Mouse (Mus musculus): ENCODE measurements around the gene Kremen1. TPM values are rescaled to one million over a fixed set of nuclear protein-coding genes. Genes with fewer than 3 reads are reported as not detected.

Kremen1 gene
- total and polyA plus RNA-seq, 2 experiments from 2014 or later: 2.3 to 11.2 TPM

DNA sequence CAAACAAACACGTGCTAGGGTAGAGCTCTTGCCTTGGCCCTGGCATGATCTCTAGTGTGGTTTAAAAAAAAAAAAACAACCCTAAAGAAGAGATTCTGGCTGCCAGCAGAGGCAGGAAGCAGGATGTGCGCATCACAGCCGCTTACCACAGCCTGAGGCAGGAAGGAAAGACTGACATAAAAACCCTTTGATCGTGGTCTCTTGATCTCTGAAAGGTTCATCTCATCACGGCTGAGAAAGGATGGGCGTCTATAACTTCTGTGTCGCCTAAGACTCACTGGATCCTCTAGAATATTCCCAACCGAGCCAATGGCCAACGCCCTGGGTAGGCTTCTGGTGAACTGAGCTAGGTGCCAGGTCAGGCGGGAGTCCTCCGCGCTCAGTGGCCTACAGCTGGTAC, 84.2 kb downstream of the Kremen1 start:
- H3K27me3 ChIP-seq (ENCODE audit: insufficient read depth, low read length): no peaks in the 10 kb centered on the region
- WGBS: 78% methylated on average over 12 of the region's 12 CpGs
- ATAC-seq (ENCODE audit: low FRiP score): no peak

DNA sequence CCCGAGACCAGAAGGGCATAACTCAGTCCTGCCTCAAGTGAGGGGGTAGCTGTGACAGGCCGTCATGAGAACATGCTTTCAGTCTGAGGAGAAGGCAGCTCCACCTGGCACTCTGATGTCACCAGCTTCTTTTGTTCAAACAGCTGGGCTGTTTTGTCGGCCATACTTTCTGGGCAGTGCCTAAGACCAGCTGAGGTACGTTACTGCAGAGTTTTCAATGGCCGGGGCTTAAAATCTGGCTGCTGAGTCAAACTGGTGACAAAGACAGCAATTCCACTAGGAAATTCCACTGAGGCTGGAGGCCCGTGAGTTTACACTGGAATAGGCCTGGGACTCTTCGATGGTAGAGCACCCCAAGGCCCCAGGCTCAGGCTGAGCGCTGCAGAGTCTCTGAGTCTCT, 84.7 kb downstream of the Kremen1 start:
- ATAC-seq (ENCODE audit: low FRiP score): no peak
- 76% methylated on average over 8 of the region's 8 CpGs for WGBS

More for the DNA sequence above, 84.2 kb downstream of the Kremen1 start:
- Histone ChIP-seq H3K4me1 (ENCODE audit: insufficient read depth, low read length) (no peaks in the 10 kb centered on the region), H3K9me3 (ENCODE audit: low read length) (no peaks in the 10 kb centered on the region), H3K4me2 (ENCODE audit: low read depth, low read length, poor library complexity, severe bottlenecking) (no peak overlapping the region), H3K4me3 (ENCODE audit: low read depth, low read length) (no peak overlapping the region), H3K9ac (replicated peaks; ENCODE audit: low read length, poor library complexity, severe bottlenecking) (no peak overlapping the region), H3K27ac (ENCODE audit: low read depth, low read length) (no peak overlapping the region), H3K36me3 (ENCODE audit: insufficient read depth, low read length) (no peaks in the 10 kb centered on the region)
- TF ChIP-seq CTCF (IDR thresholded peaks at IDR 0.05): no peak
- DNase-seq (ENCODE audit: low spot score): no peak

GRCm38 (mm10) chr11:5175866-5176265, 85.5 kb downstream of the Kremen1 start:
- Histone ChIP-seq H3K27me3 (ENCODE audit: insufficient read depth, low read length) (no peaks in the 10 kb centered on the region), H3K4me2 (ENCODE audit: low read depth, low read length, poor library complexity, severe bottlenecking) (no peak overlapping the region), H3K27ac (ENCODE audit: low read depth, low read length) (no peak overlapping the region), H3K9ac (replicated peaks; ENCODE audit: low read length, poor library complexity, severe bottlenecking) (no peak overlapping the region), H3K9me3 (ENCODE audit: low read length) (no peaks in the 10 kb centered on the region), H3K4me1 (ENCODE audit: insufficient read depth, low read length) (no peaks in the 10 kb centered on the region), H3K4me3 (ENCODE audit: low read depth, low read length) (no peak overlapping the region), H3K36me3 (ENCODE audit: insufficient read depth, low read length) (no peaks in the 10 kb centered on the region)
- WGBS: 100% methylated on average over 2 of the region's 2 CpGs
- no peak for DNase-seq (ENCODE audit: low spot score)
- ATAC-seq (ENCODE audit: low FRiP score): no peak
- TF ChIP-seq CTCF (IDR thresholded peaks at IDR 0.05): no peak

More for the DNA sequence above, 84.7 kb downstream of the Kremen1 start:
- Histone ChIP-seq H3K9me3 (ENCODE audit: low read length) (no peaks in the 10 kb centered on the region), H3K27ac (ENCODE audit: low read depth, low read length) (no peak overlapping the region), H3K9ac (replicated peaks; ENCODE audit: low read length, poor library complexity, severe bottlenecking) (no peak overlapping the region), H3K4me3 (ENCODE audit: low read depth, low read length) (no peak overlapping the region), H3K4me2 (ENCODE audit: low read depth, low read length, poor library complexity, severe bottlenecking) (no peak overlapping the region), H3K4me1 (ENCODE audit: insufficient read depth, low read length) (no peaks in the 10 kb centered on the region), H3K36me3 (ENCODE audit: insufficient read depth, low read length) (no peaks in the 10 kb centered on the region), H3K27me3 (ENCODE audit: insufficient read depth, low read length) (no peaks in the 10 kb centered on the region)
- DNase-seq (ENCODE audit: low spot score): no peak
- no peak for TF ChIP-seq CTCF (IDR thresholded peaks at IDR 0.05)

DNA sequence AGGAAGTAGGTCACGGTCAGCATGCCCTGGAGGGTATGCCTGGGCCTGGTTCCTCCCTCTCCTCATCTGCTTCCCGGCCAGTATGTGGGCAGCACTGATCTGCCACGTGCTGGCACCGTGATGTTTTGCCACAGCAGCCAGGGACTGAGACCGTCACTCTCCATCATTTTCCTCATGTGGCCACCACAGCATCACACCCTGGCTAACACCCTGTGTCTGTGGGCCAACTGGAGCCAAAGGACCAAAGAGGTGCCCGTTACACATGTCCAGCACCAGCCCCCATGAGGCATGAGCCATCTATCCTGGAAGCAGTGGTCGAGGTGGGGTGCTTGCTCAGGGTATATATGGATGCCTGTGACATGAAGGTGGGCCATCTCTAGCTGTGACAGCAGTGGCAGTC, 86.2 kb downstream of the Kremen1 start:
- no peaks in the 10 kb centered on the region for H3K9me3 ChIP-seq (ENCODE audit: low read length)
- DNase-seq (ENCODE audit: low spot score): no peak
- WGBS: 89% methylated on average over 7 of the region's 7 CpGs
- no peaks in the 10 kb centered on the region for H3K27me3 ChIP-seq (ENCODE audit: insufficient read depth, low read length)
- no peaks in the 10 kb centered on the region for H3K4me1 ChIP-seq (ENCODE audit: insufficient read depth, low read length)
- no peak overlapping the region for H3K4me2 ChIP-seq (ENCODE audit: low read depth, low read length, poor library complexity, severe bottlenecking)
- no peak overlapping the region for H3K4me3 ChIP-seq (ENCODE audit: low read depth, low read length)
- no peak overlapping the region for H3K9ac ChIP-seq (replicated peaks; ENCODE audit: low read length, poor library complexity, severe bottlenecking)
- H3K36me3 ChIP-seq (ENCODE audit: insufficient read depth, low read length): no peaks in the 10 kb centered on the region
- TF ChIP-seq CTCF (IDR thresholded peaks at IDR 0.05): no peak
- ATAC-seq (ENCODE audit: low FRiP score): no peak
- H3K27ac ChIP-seq (ENCODE audit: low read depth, low read length): no peak overlapping the region

DNA sequence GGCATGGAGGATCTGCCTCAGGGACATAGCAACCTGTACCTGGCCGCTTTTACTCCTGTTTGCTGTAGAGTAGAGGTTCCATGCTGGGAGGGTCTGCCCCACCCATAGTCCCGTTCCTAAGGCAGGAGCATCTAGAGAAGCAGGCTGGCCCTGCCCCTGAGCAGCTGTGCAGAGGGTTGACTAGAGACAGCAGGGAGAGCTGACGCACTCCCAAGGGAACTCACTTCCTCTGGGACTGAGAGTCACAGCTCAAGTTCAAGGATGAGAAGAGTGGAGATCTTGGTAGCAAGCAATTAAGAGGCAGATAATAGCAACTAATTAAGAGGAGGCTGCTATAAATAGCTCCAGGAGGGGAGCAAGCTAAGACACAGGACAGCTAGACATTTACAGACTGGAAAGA, 88.5 kb downstream of the Kremen1 start:
- no peak overlapping the region for H3K9ac ChIP-seq (replicated peaks; ENCODE audit: low read length, poor library complexity, severe bottlenecking)
- no peaks in the 10 kb centered on the region for H3K27me3 ChIP-seq (ENCODE audit: insufficient read depth, low read length)
- no peak overlapping the region for H3K27ac ChIP-seq (ENCODE audit: low read depth, low read length)
- TF ChIP-seq CTCF (IDR thresholded peaks at IDR 0.05): no peak
- ATAC-seq (ENCODE audit: low FRiP score) (no peak), DNase-seq (ENCODE audit: low spot score) (no peak)
- no peaks in the 10 kb centered on the region for H3K9me3 ChIP-seq (ENCODE audit: low read length)
- no peaks in the 10 kb centered on the region for H3K4me1 ChIP-seq (ENCODE audit: insufficient read depth, low read length)
- no peak overlapping the region for H3K4me3 ChIP-seq (ENCODE audit: low read depth, low read length)
- no peaks in the 10 kb centered on the region for H3K36me3 ChIP-seq (ENCODE audit: insufficient read depth, low read length)
- no peak overlapping the region for H3K4me2 ChIP-seq (ENCODE audit: low read depth, low read length, poor library complexity, severe bottlenecking)
- 52% methylated on average over 3 of the region's 3 CpGs for WGBS

GRCm38 (mm10) chr11:5167311-5167710, 94.0 kb downstream of the Kremen1 start:
- H3K27me3 ChIP-seq (ENCODE audit: insufficient read depth, low read length): no peaks in the 10 kb centered on the region
- 0 out of 2 replicates have a peak, but pooled peaks cover 3% of the 10 kb centered on the region for H3K4me1 ChIP-seq (ENCODE audit: insufficient read depth, low read length)
- WGBS: 55% methylated on average over 9 of the region's 9 CpGs
- H3K9me3 ChIP-seq (ENCODE audit: low read length): no peaks in the 10 kb centered on the region
- no peak overlapping the region for H3K4me2 ChIP-seq (ENCODE audit: low read depth, low read length, poor library complexity, severe bottlenecking)
- H3K9ac ChIP-seq (replicated peaks; ENCODE audit: low read length, poor library complexity, severe bottlenecking): no peak overlapping the region
- no peaks in the 10 kb centered on the region for H3K36me3 ChIP-seq (ENCODE audit: insufficient read depth, low read length)
- 0 out of 2 replicates have a peak overlapping the region, but pooled peaks have one; percentile 26 for H3K27ac ChIP-seq (ENCODE audit: low read depth, low read length)
- DNase-seq (ENCODE audit: low spot score) (peak; percentile 69), ATAC-seq (ENCODE audit: low FRiP score) (peak; percentile 56)
- H3K4me3 ChIP-seq (ENCODE audit: low read depth, low read length): no peak overlapping the region
- no peak for TF ChIP-seq CTCF (IDR thresholded peaks at IDR 0.05)

Data from midbrain, postnatal 0 days (tissue).